Mouse (Mus musculus): Measurements from ENCODE around the gene Sertad4.

The Sertad4 gene

GRCm38 (mm10) chr1:192812758-192813157 lies 42.8 kb downstream of the Sertad4 start:
- no peak for DNase-seq (ENCODE audit: low read depth in 2 of 2, low spot score in 2 of 2)

GRCm38 (mm10) chr1:192812290-192812689 lies 43.3 kb downstream of the Sertad4 start:
- DNase-seq (ENCODE audit: low read depth in 2 of 2, low spot score in 2 of 2) = no peak

GRCm38 (mm10) chr1:192806168-192807157 lies 49.1 kb downstream of the Sertad4 start:
- DNase-seq (ENCODE audit: low read depth in 2 of 2, low spot score in 2 of 2) = no peak

GRCm38 (mm10) chr1:192800338-192800737 lies 55.2 kb downstream of the Sertad4 start:
- DNase-seq (ENCODE audit: low read depth in 2 of 2, low spot score in 2 of 2) = no peak

GRCm38 (mm10) chr1:192799165-192799991 lies 56.2 kb downstream of the Sertad4 start:
- no peak for DNase-seq (ENCODE audit: low read depth in 2 of 2, low spot score in 2 of 2)

- DNase-seq (ENCODE audit: low read depth in 2 of 2, low spot score in 2 of 2) = no peak
These were observed 57.1 kb downstream of the Sertad4 start for GRCm38 (mm10) chr1:192798212-192799164.

- no peak for DNase-seq (ENCODE audit: low read depth in 2 of 2, low spot score in 2 of 2)
These were observed 58.6 kb downstream of the Sertad4 start for GRCm38 (mm10) chr1:192797011-192797274.

- no peak for DNase-seq (ENCODE audit: low read depth in 2 of 2, low spot score in 2 of 2)
These were observed 59.1 kb downstream of the Sertad4 start for GRCm38 (mm10) chr1:192796201-192797010.

GRCm38 (mm10) chr1:192794957-192795745 lies 60.4 kb downstream of the Sertad4 start:
- no peak for DNase-seq (ENCODE audit: low read depth in 2 of 2, low spot score in 2 of 2)

Data from CD8-positive naive resting alpha-beta T cell, adult 2 months (primary cell).